Mouse (Mus musculus) embryonic fibroblast, embryonic 13.5 days (primary cell): ENCODE measurements around the gene Kif1b.

Experiments
- CTCF ChIP-seq: IDR thresholded peaks from 2 replicates; pipeline ENCODE4 v1.5.1; 2011; ENCODE audit warnings: mild to moderate bottlenecking, control low read depth, low read length, moderate library complexity, borderline replicate concordance; ENCODE audit not compliant: insufficient read depth
- POLR2A ChIP-seq: IDR thresholded peaks from 2 replicates; pipeline ENCODE4 v1.6.1; 2011; ENCODE audit warnings: low read depth, mild to moderate bottlenecking, control low read depth, low read length, moderate library complexity

- TF ChIP-seq CTCF, result no peak
- TF ChIP-seq POLR2A, result no peak
These were observed 50.8 kb downstream of the Kif1b start for GRCm38 (mm10) chr4:149256511-149257300.
